Mouse (Mus musculus) mesoderm, embryonic 11.5 days (tissue): ENCODE data around the gene Ppt2.

Source experiments
- DNase-seq: peaks from one replicate; pipeline ENCODE4 v3.0.0-alpha.2; 2012; ENCODE audit warnings: low read depth, low spot score

Gene Ppt2

DNA sequence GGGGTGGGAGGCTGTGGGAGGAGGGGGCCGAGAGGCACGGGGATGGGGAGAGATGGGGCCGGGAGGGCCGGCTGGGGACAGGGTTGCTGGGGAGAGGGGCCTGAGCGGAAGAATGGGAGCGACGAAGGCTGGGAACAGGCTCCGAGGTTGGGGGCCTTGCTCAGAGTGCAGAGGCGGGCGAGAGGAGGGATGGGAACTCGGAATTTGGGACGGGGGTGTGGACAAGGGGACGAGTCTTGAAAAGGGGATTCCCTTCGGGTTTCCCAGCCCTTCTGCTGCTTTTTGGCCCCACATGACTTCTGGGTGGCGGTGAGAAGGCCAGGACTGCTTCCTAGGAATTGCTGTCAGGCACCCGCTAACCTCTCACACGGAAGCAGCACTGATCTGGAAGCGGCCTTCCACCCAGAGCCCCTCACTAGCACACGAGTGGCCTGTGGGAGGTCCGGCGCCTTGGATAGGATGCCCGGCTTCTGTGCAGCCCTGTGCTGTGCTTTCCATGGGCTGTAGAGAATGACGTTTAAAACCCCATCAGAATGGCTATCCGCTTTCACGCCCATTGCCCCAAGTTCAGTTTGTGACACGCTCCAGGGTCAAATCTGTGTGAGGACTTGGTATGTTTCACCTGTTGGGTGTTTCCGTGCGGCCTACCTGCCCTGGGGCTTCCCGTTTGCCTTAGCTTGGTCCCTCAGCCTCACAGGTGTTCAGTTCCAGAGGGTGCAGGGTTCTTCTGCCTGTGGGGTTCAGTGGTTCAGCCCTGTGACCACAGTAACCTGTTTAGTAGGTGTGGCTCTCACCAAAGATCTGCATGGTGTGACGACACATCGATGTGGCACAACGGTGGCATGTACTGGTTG lies 21.9 kb downstream of the Ppt2 start:
- DNase-seq: no peak

DNA sequence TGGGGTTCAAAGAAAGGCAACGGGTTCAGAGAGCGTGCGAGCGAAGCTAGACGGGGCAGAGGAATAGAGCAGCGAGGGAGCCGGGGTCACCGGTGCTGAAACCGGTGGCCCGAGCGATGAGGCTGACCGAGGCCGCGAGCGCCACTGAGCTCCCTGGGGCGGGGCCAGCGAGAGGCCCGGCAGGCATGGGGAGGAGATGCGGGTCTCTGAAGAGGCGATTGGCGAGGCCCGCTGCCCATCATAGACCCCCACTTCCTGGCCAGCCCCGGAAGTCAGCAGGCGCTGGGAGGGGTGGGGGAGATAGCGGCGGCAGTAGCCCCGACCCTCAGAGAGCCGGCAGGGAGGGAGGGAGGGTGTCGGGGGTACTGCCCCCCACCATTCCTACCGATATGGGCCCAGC lies 22.7 kb downstream of the Ppt2 start:
- peak; percentile 95 for DNase-seq

DNA sequence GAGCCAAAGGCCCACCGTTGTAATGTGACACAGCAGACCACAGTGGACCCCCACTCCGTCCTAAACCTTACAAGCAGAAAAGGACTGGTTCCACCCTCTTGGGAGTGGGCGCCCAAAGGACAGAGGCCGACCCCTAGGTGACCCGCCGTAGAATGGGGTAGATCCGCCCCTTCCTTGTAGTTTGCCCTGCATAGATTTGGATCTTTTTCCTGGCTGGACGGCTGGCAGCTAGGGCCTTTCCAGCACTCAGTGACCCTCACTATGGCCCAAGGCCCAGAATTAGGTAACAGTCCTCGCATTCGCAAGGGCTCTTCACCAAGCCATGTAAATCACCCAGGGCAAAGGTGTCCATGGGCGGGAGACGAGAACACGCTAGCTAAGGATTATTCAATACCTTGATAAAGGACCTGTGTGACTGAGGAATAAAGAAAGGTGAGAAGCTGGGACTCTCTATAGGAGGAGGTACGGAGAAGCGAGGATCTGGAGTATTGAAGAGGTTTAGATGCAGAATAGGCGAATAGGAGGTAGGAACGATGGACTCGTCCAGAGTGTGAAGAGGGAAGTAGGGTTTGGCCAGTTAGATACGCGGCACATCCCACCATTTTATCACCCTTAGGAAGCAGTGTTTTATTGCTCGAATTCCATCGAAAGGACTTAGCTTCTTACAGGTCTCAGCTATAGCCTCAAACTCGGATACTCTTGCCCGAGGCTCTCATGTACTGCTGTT lies 23.6 kb downstream of the Ppt2 start:
- no peak for DNase-seq

DNA sequence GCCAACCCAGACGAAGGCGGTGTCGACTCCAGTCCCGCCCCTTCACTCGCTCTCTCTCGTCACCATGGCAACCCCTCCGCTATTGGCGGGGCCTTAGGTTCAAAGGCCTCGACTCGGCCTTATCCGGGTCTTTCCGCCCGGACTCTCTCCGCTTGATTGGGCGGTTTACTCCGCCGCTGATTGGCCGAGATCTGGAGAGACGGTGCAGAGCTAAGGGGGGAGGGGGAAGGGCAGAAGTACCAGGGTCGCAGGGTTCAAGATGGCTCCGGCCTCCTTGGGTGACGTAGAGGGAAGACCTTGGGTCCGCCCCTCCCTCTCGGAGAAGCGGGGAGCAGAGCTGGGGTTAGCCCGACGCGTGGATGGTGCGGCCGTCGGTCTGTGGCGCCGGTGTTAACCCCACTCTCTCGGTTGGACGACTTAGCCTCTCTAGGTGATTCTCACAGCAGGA lies 24.2 kb downstream of the Ppt2 start, which contains the start of gene Agpat1:
Gene Agpat1 (plus strand): TSS at position 202 of the 448 bp plus-strand sequence.
- DNase-seq: peak; percentile 99

DNA sequence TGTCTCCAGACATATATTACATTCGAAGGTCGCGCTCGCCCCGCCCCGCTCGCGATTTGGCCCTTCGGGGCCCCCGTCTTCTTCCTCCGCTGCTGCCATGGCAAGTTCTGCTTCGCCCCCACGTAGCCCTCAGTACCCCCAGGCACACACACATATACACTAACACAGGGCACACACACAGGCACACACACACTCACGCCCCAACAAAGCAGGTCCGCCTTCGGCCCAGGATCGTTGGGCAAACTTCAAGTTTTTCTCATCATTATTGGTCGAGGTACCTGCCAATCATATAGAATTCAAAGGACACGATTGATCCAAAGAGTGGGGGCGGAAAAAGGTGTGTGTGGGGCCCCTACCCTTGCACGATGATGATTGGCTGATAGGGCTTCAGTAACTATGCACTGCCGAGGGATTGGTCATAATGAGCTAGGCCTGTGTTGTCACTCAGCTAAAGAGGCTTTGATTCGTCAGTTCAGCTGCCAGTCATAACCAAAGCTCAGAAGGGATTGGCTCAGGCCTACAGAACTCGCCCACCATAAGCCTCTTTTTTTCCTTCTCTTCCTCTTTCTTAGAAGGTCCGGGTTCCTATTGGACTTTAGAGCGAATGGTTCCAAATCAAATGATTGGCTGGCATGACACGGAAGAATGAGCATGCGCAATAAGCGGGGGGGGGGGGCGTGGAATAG lies 24.8 kb downstream of the Ppt2 start, which contains the start of gene Rnf5:
Gene Rnf5 (minus strand): TSS at position 316 of the 686 bp plus-strand sequence.
- peak; percentile 100 for DNase-seq

DNA sequence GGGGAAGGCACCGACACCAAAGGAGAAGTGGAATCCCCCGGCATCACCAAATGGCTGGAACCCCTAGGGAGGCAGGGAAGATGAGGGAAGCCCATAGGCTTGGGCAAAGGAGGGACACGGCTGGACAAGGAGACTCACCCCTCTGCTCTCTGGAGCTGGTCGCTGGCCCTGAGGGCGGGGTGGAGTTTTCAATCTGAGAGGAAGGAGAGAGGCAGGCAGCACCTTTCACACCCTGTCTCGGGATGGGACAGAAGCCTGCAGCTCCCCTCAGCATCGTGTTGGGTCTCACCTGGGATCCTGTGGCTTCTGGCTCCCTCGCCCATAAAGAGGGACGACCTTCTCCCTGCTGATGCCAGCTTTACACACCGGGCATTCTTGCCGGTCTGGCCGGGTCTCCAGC lies 26.5 kb downstream of the Ppt2 start:
- DNase-seq: no peak

DNA sequence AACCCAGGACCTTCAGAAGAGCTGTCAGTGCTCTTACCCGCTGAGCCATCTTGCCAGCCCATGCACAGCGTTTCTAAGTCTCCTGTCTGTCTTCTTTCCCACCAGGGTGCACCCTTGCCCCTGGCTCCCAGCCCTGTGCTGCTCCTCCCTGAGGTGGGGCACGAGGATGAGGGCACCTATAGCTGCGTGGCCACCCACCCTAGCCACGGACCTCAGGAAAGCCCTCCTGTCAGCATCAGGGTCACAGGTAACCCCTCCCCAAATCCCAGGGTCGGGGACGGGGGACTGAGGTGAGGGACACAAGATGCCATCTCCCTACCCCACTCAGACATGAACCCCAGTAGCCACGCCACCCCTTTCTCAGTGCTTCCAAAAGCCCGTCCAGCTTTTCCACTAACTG lies 28.4 kb downstream of the Ppt2 start:
- DNase-seq: no peak

DNA sequence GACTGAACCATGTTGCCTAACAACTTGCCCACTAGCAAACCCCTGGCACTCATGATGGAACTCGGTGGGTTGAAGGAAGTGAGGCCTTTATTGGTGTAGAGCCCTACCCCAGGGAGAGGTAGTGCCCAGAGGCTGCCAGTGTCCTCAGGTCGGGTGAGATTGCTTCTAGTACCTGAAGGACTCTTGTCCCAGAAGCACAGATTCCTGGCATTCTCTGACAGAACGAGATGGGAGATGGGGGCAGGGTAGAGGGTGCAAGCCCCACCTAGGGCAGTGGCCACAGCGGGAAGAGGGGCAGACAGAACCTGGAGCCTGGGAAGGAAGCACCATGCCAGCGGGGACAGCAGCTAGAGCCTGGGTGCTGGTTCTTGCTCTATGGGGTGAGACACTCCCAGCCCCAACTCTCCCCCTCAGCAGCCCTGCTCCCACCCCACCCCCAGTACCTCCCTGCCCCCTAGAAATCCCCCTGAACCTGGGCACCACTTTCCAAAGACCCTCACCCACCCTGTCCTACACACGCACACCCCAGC lies 30.7 kb downstream of the Ppt2 start, which contains the start of gene Ager:
Gene Ager (plus strand): TSS at position 297 of the 530 bp plus-strand sequence.
- DNase-seq: no peak

DNA sequence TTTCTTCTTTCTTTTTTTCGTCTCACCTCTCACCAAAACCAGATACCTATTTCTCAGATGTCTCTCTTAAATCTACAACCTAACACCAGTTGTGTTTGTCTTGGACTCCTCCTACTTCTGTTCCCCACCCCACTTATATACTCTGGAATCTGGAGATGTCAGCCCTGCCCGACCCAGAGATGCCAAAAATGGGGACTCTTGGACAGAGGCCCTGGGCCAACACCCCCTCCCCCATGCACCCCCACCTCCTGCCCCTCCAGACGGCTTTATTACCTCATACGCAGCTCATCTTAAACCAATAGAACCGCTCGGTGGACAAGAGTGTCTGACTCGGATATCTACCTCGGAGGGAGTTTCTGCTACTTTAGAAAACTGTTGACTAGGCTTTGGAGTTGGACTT lies 32.2 kb downstream of the Ppt2 start:
- no peak for DNase-seq

DNA sequence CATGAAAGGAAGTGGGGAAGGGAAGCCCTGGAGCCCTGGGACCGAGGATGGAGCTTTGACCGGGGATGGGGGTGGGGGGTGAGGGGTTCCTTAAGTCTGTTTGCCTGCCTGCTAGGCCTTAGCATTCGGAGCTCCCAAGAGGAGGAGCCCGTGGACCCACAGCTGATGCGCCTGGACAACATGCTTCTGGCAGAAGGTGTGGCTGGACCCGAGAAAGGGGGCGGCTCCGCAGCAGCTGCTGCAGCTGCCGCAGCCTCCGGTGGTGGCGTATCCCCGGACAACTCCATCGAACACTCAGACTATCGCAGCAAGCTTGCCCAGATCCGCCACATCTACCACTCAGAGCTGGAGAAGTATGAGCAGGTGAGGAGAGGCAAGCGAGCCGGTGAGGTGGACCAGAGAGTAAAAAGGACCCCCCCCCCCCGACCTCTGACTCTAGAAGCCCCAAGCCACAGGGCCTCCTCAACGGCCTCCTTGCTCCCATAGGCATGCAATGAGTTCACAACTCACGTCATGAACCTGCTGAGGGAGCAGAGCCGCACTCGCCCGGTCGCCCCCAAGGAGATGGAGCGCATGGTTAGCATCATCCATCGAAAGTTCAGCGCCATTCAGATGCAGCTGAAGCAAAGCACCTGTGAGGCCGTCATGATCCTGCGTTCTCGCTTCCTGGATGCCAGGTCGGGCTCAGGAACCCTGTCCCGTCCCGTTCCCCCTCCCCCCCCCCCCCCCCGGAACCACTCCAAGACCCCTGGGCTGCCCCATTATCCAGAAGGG lies 34.4 kb downstream of the Ppt2 start:
- DNase-seq: no peak

DNA sequence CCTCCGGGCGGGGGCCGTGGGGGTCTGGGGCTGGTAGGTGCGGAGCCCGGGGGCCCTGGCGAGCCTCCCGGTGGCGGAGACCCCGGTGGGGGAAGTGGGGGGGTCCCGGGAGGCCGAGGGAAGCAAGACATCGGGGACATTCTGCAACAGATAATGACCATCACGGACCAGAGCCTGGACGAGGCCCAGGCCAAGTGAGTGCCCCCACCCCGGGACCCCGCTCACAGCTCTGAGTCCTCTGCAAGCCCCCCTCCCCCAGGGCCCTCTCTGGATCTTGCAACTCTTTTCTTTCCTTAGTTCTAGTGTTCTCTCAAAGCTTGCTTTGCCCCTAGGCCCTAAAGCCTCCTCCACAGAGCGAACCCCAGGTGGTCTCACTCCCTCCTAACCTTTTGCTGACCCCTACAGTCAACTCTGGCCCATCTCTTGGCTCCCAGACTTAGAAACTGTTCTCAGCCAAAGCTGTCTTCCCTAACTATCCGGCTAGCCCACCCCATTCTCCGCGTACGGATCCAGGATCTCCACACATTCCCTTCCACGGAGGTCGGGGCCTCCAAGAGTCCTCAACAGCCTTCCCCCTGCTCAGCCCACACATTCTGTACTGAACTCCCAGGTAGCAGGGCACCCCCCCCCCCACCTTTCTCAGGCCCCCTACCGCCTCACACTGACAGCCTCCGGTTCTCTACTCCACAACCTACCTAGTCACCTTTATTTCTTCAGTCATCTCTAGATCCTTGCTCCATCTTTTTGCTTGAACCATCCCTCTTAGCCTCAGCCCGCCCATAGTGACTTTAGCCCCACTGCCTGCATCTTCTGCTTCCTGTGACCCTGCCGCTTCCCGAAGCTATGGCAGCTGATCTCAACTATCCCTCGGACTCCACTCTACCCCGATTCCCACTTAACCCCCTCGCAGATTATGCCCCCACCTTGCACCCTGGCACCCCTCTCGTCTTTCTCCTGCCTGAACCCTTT lies 35.4 kb downstream of the Ppt2 start:
- DNase-seq: peak; percentile 51

DNA sequence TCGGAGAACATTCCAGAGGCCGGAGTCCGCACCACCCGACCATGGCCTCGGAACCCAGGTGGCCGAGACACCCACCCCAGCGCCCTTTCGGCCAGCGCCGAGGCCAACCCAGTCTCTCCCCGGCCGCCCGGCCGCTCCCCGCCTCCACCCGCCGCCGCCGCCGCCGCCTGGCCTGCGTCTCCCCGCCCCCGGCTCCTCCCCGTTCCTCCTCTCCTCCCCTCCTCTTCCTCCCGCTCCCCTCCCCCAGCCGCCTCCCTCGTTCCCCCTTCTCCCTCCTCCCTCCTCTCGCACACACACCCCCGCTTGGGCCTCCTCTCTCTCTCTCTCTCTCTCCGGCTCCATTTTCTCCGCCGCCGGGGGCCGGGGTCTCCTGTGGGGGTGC lies 36.3 kb downstream of the Ppt2 start:
- peak; percentile 90 for DNase-seq

DNA sequence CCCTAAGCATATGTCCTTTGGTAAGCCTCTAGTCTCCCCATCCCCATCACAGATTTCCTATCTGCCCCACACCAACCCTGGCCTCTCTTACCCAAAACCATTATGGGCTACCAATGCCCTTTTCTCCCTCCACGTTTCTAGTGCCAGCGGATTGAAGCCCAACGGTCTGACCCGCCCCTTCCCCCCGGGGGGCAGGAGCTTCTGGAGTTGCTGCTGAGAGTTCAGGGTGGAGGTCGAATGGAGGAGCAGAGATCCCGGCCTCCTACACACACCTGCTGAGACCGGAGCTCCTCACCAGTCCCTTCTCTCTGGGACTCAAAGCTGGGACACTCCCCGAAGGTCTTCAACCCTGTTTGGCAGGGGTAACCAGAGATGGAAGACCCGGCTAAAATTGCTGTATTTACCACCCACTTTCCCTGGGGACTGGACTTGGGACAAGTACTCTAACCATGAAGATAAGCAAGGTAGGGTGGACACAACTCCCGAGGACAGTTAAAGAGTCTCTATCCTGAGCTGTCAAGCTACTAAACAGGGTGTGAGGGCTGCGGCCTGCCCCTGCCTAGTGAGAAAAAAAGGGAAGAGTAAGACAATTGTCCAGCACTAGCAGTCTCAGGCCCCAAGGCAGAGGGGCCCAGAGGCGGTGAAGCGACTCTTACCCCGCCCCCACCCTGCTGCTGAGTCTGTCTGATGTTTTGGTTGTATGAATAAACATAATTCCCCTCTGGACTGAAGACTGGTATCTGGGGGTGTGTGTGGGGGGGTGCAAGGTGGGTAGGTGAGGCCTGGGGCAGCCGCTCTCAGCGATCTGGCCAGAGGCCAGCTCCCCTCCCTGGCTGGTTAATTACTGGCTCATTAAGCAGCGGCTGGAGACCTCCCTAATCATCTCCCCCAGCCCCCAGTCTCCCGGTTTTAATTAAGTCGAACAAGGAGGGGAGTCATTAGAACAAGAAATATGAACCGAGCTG lies 37.0 kb downstream of the Ppt2 start, which contains the start of gene Pbx2:
Gene Pbx2 (plus strand): TSS at position 238 of the 965 bp plus-strand sequence.
- peak; percentile 45 for DNase-seq

DNA sequence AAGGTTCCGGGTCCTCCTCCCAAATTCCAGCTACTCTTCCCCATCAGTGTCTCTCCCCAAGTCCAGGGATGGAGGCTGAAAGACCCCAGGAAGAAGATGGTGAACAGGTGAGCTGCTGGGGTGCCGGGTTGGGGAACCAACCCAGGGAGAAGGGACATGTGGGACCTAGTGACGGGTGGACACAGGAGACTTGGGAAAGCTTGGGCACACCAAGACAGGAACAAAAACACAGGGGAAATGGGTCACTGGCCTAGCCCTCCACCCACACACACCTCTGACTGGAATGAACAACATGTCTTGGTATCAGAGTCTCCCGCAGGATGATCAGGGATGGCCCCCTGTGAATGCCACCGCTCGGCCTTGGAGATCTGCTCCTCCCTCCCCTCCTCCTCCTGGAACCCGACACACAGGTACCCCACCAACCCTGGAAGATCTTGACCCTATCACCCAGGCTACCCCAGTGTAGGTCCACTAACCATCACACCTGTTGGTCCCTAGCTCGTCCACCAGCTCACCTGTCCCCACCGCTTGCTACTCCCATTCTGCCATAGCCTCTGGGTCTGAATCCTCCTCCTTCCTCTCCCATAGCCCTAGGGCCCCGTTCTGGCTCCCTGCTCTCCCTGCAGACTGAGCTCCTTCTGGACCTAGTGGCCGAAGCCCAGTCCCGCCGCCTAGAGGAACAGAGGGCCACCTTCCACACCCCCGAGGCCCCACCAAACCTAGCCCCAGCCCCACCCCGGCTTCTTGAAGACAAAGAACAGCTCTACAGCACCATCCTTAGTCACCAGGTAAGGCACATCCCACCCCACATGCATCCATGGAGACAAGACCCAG lies 37.9 kb downstream of the Ppt2 start:
- DNase-seq: no peak

DNA sequence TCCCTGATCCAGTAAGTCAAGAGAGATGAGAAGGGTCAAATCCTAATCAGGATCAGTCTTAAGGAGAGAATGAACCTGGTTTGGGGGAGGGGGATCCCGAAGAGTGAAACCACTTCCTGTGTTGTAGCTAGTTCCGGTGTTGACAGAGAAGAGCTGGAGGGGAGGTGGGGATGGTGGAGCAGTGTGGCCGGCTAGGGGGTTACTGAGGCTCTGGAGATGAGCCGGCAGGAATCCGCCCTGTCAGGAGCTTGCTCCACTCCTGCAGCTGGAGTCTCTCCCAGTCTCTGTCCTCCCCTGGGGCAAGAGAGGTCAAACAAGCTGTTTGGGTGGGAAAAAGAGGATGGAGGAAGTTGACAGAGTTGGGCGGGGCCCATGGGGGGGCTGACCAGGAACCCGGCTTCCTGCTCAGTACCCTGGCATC lies 38.6 kb downstream of the Ppt2 start, which contains the start of gene Gpsm3:
Gene Gpsm3 (plus strand): TSS at position 126 of the 421 bp plus-strand sequence.
- DNase-seq: no peak

DNA sequence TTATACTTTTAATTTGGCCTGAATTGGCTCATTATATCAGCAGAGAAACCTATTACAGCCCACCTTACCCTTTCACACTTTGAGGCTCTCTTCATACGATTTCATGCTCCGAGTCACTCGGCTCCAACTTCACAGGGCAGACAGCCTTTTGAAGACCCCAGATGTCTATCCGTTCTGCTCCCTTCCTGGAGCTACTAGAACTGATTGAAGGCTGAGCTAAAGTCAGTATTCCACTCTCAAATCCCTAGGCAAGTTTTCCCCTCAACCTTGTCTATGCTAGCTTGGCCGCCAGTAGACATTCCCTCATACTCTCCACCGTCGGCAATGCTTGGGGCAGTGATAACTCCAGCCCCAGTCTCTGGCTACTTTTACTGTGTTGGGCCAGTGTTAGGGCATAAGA lies 39.1 kb downstream of the Ppt2 start:
- DNase-seq: no peak

DNA sequence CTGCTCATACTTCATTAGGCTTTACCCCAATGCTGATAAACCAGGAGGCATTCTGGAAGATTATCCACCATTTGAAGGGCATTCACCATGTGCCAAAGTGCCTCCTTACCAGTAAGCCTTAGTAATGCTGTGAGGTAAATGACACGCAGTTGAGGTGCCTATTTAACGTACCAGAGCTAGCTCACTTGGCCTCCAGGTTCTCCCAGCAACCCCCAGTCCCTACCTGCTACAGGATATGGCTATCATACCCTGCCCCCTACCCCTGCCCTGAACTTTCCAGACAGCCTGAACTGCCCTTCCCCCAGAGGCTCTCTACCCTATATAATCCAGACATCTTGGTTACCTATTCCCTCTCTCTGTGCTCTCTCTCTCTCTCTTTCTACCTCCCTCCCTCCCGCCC lies 39.5 kb downstream of the Ppt2 start:
- no peak for DNase-seq

DNA sequence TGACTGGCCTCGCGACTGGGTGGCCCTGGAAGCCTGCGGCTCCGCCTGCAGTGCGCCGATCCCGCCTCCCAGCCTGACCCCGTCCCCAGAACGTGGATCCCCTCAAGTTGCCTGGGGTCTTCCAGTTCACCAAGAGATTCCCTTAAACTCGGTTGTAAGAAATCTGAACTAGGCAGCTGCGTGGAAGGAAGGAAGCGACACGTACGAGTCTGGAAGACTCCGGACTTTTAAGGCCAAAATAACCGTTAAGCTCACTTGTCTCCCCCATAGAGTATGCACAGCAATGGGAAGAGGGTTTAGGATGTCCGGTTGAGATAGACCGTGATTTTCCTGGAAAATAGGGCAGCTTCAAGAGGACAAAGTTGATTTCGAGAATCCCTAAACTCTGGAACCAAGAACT lies 40.5 kb downstream of the Ppt2 start:
- DNase-seq: no peak
